22 mouse cellular contexts compared by ENCODE assay signal in genomic region chr7:145136831-145137230, GRCm38 (mm10).
DNase-seq lines count a peak whose midpoint lies in the region; ATAC-seq and TF ChIP-seq lines count a peak whose summit lies in the region.
"Had no signal": no experiment of that assay in that cellular context is flagged by ENCODE, and none has a peak within 500 bp of the region (broad histone marks: within the 10 kb centered on the region; RNA-seq: fewer than 3 reads in every experiment).

No protein-coding gene starts in this region.

- H3K4me3 ChIP-seq in E14TG2a.4 (replicated peaks; ENCODE audit: low read length), result peak overlapping the region; percentile 67
- no peak overlapping the region for H3K4me3 ChIP-seq in ES-Bruce4 (ENCODE audit: low read depth, low read length)
- H3K4me3 ChIP-seq in midbrain, embryonic 15.5 days, result no peak overlapping the region
- no peak overlapping the region for H3K4me3 ChIP-seq in thymus, adult 2 months (ENCODE audit: control insufficient read depth, insufficient read depth, low read length)
- H3K4me3 ChIP-seq: embryonic facial prominence, embryonic 10.5 days; embryonic facial prominence, embryonic 12.5 days; forebrain, embryonic 13.5 days; forebrain, embryonic 15.5 days had no signal

- H3K4me2 ChIP-seq in midbrain, embryonic 15.5 days, result no peak overlapping the region
- H3K4me2 ChIP-seq: embryonic facial prominence, embryonic 12.5 days; forebrain, embryonic 13.5 days; forebrain, embryonic 15.5 days had no signal

- peak; percentile 75 for DNase-seq in R1 (ENCODE audit: low read depth, low spot score)
- DNase-seq in heart, postnatal 25 days (ENCODE audit: low spot score), result no peak
- DNase-seq in thymus, adult 2 months, result no peak
- DNase-seq: adrenal gland, adult 8-10 months; adrenal gland, postnatal 14 days; adrenal gland, postnatal 36 days; cerebellum, adult 11-12 months; cerebellum, adult 2 months; cerebellum, adult 9-10 months; cerebellum, postnatal 10 days; cerebellum, postnatal 25 days; forebrain, postnatal 0 days had no signal

- no peak for TF ChIP-seq POLR2A in ES-Bruce4 (IDR thresholded peaks at IDR 0.05; ENCODE audit: insufficient read depth, low read length)
- TF ChIP-seq POLR2A in thymus, adult 2 months (IDR thresholded peaks at IDR 0.05; ENCODE audit: control insufficient read depth, extremely low read depth, insufficient read depth, low read length, poor library complexity), result no peak

- H3K9me3 ChIP-seq in E14TG2a.4 (ENCODE audit: low read length), result peaks cover 20% of the 10 kb centered on the region
- H3K9me3 ChIP-seq in ES-Bruce4 (replicated peaks; ENCODE audit: control insufficient read depth, insufficient read depth, low read length, poor library complexity, severe bottlenecking), result peaks cover 5% of the 10 kb centered on the region
- 0 out of 2 replicates have a peak, but pooled peaks cover 4% of the 10 kb centered on the region for H3K9me3 ChIP-seq in midbrain, embryonic 15.5 days
- H3K9me3 ChIP-seq: forebrain, embryonic 15.5 days had no signal

- peaks cover 85% of the 10 kb centered on the region for H3K4me1 ChIP-seq in E14TG2a.4 (replicated peaks; ENCODE audit: low read depth, low read length)
- H3K4me1 ChIP-seq in ES-Bruce4 (ENCODE audit: control insufficient read depth, insufficient read depth, low read length), result peaks cover 8% of the 10 kb centered on the region
- 0 out of 2 replicates have a peak, but pooled peaks cover 2% of the 10 kb centered on the region for H3K4me1 ChIP-seq in midbrain, embryonic 15.5 days
- no peaks in the 10 kb centered on the region for H3K4me1 ChIP-seq in thymus, adult 2 months (replicated peaks; ENCODE audit: control insufficient read depth, insufficient read depth, low read length)
- H3K4me1 ChIP-seq: embryonic facial prominence, embryonic 12.5 days; forebrain, embryonic 15.5 days had no signal

- TF ChIP-seq CTCF in E14TG2a.4 (conservative IDR thresholded peaks at IDR 0.05; ENCODE audit: low read length) (no peak), ES-Bruce4 (IDR thresholded peaks at IDR 0.05; ENCODE audit: low read depth, low read length) (no peak)
- TF ChIP-seq CTCF in thymus, adult 2 months (IDR thresholded peaks at IDR 0.05; ENCODE audit: borderline replicate concordance, control insufficient read depth, extremely low read depth, insufficient read depth, low read length, poor library complexity), result no peak

- H3K27ac ChIP-seq in ES-Bruce4 (ENCODE audit: insufficient read depth, low read length), result peak overlapping the region; percentile 49; the same call in 1 of the 2 replicates
- no peak overlapping the region for H3K27ac ChIP-seq in midbrain, embryonic 15.5 days
- H3K27ac ChIP-seq in thymus, adult 2 months (ENCODE audit: control insufficient read depth, insufficient read depth, low read length), result no peak overlapping the region
- H3K27ac ChIP-seq: embryonic facial prominence, embryonic 10.5 days; embryonic facial prominence, embryonic 12.5 days; forebrain, embryonic 13.5 days; forebrain, embryonic 15.5 days had no signal

- no peak for TF ChIP-seq EP300 in ES-Bruce4 (IDR thresholded peaks at IDR 0.05; ENCODE audit: insufficient read depth, low read depth, low read length)

- WGBS in midbrain, embryonic 15.5 days, result 93% methylated on average over 4 of the region's 4 CpGs
- WGBS in thymus, adult 2 months, result 97% methylated on average over 4 of the region's 4 CpGs

- no peaks in the 10 kb centered on the region for H3K27me3 ChIP-seq in E14TG2a.4 (ENCODE audit: insufficient read depth, low read length)
- no peaks in the 10 kb centered on the region for H3K27me3 ChIP-seq in ES-Bruce4 (ENCODE audit: control insufficient read depth, insufficient read depth, low read length, poor library complexity, severe bottlenecking)
- no peaks in the 10 kb centered on the region for H3K27me3 ChIP-seq in midbrain, embryonic 15.5 days (replicated peaks)
- no peaks in the 10 kb centered on the region for H3K27me3 ChIP-seq in thymus, adult 2 months (ENCODE audit: control insufficient read depth, insufficient read depth, low read length)
- H3K27me3 ChIP-seq: embryonic facial prominence, embryonic 12.5 days; forebrain, embryonic 13.5 days; forebrain, embryonic 15.5 days; Patski had no signal

- H3K9ac ChIP-seq in ES-Bruce4 (ENCODE audit: low read depth, poor library complexity, severe bottlenecking), result no peak overlapping the region
- no peak overlapping the region for H3K9ac ChIP-seq in midbrain, embryonic 15.5 days
- H3K9ac ChIP-seq: embryonic facial prominence, embryonic 12.5 days; forebrain, embryonic 13.5 days; forebrain, embryonic 15.5 days; forebrain, postnatal 0 days had no signal

- intact Hi-C loops in heart, postnatal 25 days (cut with DNase I), result no loop called here

- ATAC-seq in midbrain, embryonic 15.5 days (replicated peaks), result no peak
- ATAC-seq: activated CD4-positive, CD25-positive, alpha-beta regulatory T cell, adult 4 months; forebrain, embryonic 13.5 days; forebrain, embryonic 15.5 days; forebrain, postnatal 0 days; Patski had no signal

- H3K36me3 ChIP-seq in E14TG2a.4 (ENCODE audit: insufficient read depth, low read length), result peaks cover 3% of the 10 kb centered on the region; the same call in 1 of the 2 replicates
- no peaks in the 10 kb centered on the region for H3K36me3 ChIP-seq in ES-Bruce4 (ENCODE audit: control insufficient read depth, insufficient read depth, low read length, poor library complexity, severe bottlenecking)
- no peaks in the 10 kb centered on the region for H3K36me3 ChIP-seq in midbrain, embryonic 15.5 days (replicated peaks)
- no peaks in the 10 kb centered on the region for H3K36me3 ChIP-seq in thymus, adult 2 months (ENCODE audit: control insufficient read depth, insufficient read depth, low read length)
- H3K36me3 ChIP-seq: embryonic facial prominence, embryonic 10.5 days; embryonic facial prominence, embryonic 12.5 days; forebrain, embryonic 15.5 days; G1E had no signal
